Mouse (Mus musculus) urinary bladder, adult 18-20 months (tissue): ENCODE measurements around the gene Cbr3.
"Not testable (repeated sequence)": the region's sequence is repeated elsewhere in the genome, so short reads cannot be mapped to it uniquely, and the experiment has no call there.

Source experiments
- DNase-seq, 2 experiments: peaks; one replicate each; pipeline ENCODE4 v3.0.0; 2022; ENCODE audit warnings: low spot score in 2 of 2, mixed read lengths in 2 of 2

The Cbr3 gene

GRCm38 (mm10) chr16:93682689-93683507 lies at the start of gene Cbr3:
Cbr3 (plus strand) TSS chr16:93683215.
- peak; percentile 69 to 75 for DNase-seq

- DNase-seq, result no peak
Observed at GRCm38 (mm10) chr16:93644006-93644405, 39.0 kb upstream of the Cbr3 start.

DNA sequence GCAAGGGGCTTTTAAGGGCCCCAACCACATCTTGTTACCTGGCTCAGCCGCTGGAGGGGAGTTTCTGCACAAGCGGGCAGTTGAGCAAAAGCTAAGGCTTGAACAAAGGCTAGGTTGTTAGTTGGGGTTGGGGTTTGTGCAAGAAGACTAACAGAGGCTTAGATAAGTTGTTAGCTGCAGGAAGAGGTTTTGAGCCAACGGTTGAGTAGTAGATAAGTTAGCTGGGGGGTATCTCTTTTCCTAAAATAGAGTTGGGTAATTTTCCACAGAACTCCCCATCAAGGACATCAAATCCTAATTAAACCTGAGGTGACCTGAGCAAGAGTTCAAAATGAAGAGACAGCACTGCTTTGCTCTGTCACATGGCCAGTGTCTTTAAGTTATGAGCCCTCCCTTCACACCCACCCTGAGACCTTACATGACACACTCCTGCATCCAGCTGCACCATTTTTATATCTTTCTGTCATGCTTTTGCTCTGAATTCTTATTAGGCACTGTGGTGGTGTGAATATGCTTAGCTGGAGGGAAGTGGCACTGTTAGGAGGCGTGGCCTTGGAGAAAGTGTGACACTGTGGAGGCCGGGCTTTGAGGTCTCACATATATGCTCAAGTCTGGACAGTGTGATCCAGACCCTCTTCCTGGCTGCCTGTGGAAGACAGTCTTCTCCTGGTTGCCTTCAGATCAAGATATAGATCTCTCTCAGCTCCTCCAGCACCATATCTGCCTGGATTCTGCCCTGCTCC lies 34.4 kb upstream of the Cbr3 start:
- DNase-seq, result no peak

GRCm38 (mm10) chr16:93667976-93668375 lies 15.0 kb upstream of the Cbr3 start:
- DNase-seq, result no peak

GRCm38 (mm10) chr16:93669521-93669920 lies 13.5 kb upstream of the Cbr3 start:
- no peak for DNase-seq

DNA sequence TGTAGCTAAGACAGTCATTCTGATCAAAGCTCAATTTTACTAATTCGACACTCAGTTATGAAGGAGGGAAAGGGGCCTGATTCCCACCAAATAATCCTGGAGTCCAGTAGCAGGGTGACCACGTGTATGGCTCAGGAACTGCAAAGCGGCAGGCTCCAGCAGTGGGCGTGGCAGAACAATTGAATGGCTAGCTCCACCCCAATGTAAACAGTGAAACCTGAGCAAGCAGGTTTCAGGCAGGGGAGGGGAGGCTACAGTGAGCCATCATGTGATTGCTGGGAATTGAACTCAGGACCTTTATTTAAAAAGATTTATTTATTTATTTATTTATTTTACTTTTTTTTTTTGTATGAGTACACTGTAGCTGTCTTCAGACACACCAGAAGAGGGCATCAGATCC lies 12.5 kb upstream of the Cbr3 start:
- DNase-seq, result not testable (repeated sequence)

DNA sequence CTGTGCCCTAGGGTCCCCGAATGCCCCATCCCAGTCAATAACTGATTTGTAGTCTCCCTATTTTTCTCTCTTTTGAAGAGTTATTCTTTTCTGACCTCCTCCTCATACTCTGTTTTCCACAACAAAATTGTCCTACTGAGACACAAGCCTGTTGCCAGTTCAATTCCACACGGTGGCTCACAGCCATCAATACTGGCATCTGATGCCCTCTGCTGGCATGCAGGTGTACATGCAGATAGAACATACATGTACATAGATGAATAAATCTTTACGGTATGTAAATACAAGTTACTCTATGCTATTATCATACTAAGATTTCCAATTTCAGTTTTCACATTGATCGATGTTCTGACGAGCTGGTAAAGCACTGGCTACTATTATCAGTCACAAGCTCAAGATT lies 12.0 kb upstream of the Cbr3 start:
- DNase-seq, result no peak

- DNase-seq, result no peak
Observed at GRCm38 (mm10) chr16:93676376-93676775, 6.6 kb upstream of the Cbr3 start.

GRCm38 (mm10) chr16:93678206-93678605 lies 4.8 kb upstream of the Cbr3 start:
- no peak for DNase-seq

DNA sequence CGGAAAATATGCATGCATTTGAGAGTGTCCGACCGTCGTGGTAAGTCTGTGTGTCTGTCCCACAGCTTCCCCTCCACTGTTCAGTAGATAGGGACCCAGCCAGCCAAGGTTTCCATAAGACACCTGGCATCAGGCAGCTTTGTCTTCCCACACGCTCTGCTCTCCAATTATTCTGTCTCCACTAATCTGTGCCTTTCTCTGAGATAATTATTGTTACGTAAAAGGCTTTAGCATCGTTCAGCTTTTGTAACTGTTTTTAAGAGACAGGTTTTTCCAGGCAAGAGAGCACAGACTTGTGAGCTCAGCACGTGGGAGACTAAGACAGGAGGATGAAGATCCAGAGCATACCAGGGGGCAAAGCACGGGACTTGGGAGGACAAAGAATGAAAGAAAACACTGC lies 3.9 kb upstream of the Cbr3 start:
- DNase-seq, result no peak

DNA sequence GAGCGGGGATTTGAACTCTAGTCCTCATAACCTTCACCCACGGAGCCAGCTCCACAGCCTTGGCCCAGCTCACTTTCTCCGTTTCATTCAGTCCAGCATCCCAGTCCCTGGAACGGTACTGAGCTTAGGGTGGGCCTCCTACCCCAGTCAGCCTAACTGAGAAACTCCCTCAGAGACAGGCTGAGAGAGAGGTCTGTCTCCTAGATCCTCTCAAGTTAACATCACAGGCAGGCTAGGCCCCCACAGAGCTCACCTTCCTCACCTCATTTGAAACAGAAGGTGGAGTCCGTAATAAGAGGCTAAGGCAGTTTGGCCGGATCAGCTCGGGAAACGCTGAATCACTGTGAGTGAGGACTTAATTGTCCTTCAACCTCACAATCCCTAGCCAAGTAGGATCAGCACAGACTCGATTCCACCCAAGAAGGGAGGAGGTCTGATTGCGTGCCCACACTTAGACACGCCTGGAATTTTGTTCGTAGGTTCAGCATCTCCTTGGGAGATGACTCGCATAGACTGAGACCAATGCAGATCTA lies 793 bp upstream of the Cbr3 start:
- no peak for DNase-seq

- DNase-seq, result peak in 1 of 2 experiments; percentile 62
Observed at GRCm38 (mm10) chr16:93683508-93684236, 657 bp downstream of the Cbr3 start.

GRCm38 (mm10) chr16:93684441-93684840 lies 1.4 kb downstream of the Cbr3 start:
- DNase-seq, result no peak

DNA sequence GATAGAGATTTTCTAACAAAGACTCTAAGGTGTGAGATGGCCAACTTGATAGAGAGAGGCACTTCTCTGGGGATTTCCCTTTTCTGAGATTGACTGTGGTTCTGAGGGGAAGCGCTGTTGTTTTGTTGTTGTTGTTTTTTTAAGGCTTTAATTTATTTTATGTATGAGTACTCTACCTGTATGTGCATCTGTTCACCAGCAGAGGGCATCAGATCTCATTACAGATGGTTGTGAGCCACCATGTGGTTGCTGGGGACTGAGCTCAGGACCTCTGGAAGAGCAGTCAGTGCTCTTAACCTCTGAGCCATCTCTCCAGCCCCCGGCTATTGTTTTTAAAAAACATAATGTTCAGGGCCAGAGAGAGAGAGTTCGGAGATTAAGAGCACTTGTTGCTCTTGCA lies 2.8 kb downstream of the Cbr3 start:
- not testable (repeated sequence) for DNase-seq

DNA sequence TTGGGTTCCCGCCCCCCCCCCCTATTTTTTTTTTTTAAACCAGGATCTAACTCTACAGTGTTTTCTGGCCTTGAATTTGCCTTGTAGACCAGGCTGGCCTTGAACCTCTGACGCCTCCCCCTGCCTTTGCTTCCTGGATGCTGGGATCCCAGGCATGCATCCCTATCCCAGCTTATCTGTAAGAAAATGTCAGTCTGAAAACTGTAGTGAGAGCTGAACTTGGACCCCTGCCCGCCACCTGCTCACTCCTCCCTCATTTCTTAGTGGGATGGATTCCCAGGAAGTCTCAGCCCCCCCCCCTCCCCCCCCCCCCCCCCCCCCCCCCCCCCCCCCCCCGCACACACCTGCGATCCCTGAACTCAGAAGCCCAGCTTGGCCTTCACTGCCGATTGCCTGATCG lies 3.4 kb downstream of the Cbr3 start:
- no peak for DNase-seq

DNA sequence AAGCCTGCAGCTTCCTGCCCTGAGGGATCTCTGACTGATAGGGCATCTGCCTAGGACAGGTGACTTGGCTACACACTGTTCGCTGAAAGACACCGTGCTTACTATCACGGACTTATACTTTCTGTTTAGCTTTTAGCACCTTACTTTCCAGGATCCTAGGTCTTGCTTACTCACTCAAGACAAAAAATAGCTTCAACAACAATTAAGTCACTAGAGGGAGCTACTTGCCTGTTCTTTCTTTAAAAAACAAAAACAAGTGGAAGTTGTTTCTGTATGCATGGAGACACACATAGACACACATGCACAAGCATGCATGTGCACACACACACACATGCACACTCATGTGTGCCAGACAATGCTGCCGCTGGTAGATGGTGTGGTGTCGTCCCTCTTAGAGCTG lies 3.9 kb downstream of the Cbr3 start:
- DNase-seq, result no peak

GRCm38 (mm10) chr16:93691206-93691841 lies 8.3 kb downstream of the Cbr3 start:
- no peak for DNase-seq

- DNase-seq, result no peak
Observed at GRCm38 (mm10) chr16:93692744-93693143, 9.7 kb downstream of the Cbr3 start.

- DNase-seq, result no peak
Observed at GRCm38 (mm10) chr16:93707116-93707515, 24.1 kb downstream of the Cbr3 start.

DNA sequence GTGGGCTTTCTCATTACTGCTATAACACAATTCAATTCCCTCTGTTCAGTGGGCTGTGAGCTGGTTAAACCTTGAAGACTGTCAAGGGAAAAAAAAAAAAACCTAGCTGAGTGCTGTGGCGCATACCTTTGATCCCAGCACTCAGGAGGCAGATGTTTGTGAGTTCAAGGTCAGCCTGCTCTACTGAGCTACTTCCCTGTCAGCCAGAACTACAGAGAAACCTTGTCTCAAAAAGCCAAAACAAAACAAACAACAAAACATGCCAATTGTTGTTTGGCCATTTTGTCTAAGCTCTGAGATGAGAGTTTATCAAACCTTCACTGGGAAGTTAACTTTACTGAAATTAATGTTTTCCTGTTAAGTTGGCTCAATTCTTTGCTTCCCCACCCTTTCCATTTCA lies 26.2 kb downstream of the Cbr3 start:
- no peak for DNase-seq

GRCm38 (mm10) chr16:93710924-93711323 lies 27.9 kb downstream of the Cbr3 start:
- DNase-seq, result peak; percentile 51 to 59
